Mouse (Mus musculus): ENCODE measurements around the gene Tmem242. TPM values are rescaled to one million over a fixed set of nuclear protein-coding genes. Genes with fewer than 3 reads are reported as not detected.

Tmem242 gene
- polyA plus RNA-seq, 1 experiment from 2014 or later = 125 TPM

Small RNA genes lying within 50 kb of the gene (microRNA-seq; reads per million reads assigned to microRNA genes)
- not detected for gene Gm22475

Other genes starting within 250 kb of the Tmem242 start
- not detected in 2 replicates for gene Ldhal6b, start 21.5 kb downstream of the Tmem242 start, polyA plus RNA-seq (2016; fragmentation: Nextera tagmentation; extraction: Ambion mirVana)
- 0.90 and 0.93 TPM in 2 replicates for gene Zdhhc14, start 52.3 kb upstream of the Tmem242 start, polyA plus RNA-seq (2016; fragmentation: Nextera tagmentation; extraction: Ambion mirVana)